Mouse (Mus musculus): ENCODE measurements at regions not wholly inside any gene's neighbourhood (a gene's known extent, or its start where the extent isn't known, plus 50 kb on each side); places are given as distances from the start of the nearest gene placed in this dataset.

- DNase-seq = peak; percentile 72
Observed at GRCm38 (mm10) chr5:93328059-93328458, 61.0 kb downstream of the Ccng2 start.

- no peak for DNase-seq
Observed at GRCm38 (mm10) chr5:93330851-93331250, 63.8 kb downstream of the Ccng2 start.

DNA sequence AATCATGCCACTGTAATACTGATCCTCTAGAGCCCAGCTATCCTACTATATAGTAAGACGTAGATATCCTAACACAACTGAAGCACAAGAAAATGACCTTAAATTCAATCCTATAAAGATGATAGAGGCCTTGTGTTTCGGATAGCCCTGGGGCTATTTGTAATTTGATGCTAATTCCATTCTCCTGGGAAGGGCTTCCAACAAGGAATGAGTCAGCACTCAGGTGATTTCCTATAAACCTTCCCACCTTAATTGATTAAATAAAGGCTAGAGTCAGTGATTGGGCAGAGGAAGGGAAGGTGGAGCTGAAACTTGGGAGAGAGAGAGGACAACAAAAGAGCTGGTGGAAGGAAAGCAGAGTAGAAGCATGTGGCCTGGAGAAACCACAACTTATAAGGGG lies 86.0 kb downstream of the Ccng2 start:
- DNase-seq = no peak

Measured in cerebellum, adult 8-10 months (tissue).